Mouse (Mus musculus) lung, adult 2 months (tissue): ENCODE results near the gene Il1b.

Experiments
- CTCF ChIP-seq: fragments of 200-500 bp; IDR thresholded peaks from 2 replicates; pipeline ENCODE4 v1.5.1; 2011; ENCODE audit warnings: mild to moderate bottlenecking, low read length, control low read depth; ENCODE audit not compliant: insufficient read depth
- POLR2A ChIP-seq: fragments of 200-500 bp; IDR thresholded peaks from 2 replicates; pipeline ENCODE4 v1.6.1; 2011; ENCODE audit warnings: low read depth, mild to moderate bottlenecking, control low read depth, low read length, borderline replicate concordance; ENCODE audit errors: extremely low read depth

- TF ChIP-seq CTCF (no peak), POLR2A (no peak)
These were observed 46.7 kb downstream of the Il1b start for GRCm38 (mm10) chr2:129324216-129324615.
